Mouse (Mus musculus) ES-E14 (cell line): ENCODE results near the gene Ptbp1.

Source experiments
- ZC3H11A ChIP-seq: IDR thresholded peaks from 2 replicates; pipeline ENCODE4 v1.6.1; 2012; ENCODE audit warnings: low read depth, mild to moderate bottlenecking, inconsistent platforms, low read length, borderline replicate concordance
- ZNF384 ChIP-seq: IDR thresholded peaks from 2 replicates; pipeline ENCODE4 v1.6.1; 2012; ENCODE audit warnings: low read depth, low read length, inconsistent platforms

DNA sequence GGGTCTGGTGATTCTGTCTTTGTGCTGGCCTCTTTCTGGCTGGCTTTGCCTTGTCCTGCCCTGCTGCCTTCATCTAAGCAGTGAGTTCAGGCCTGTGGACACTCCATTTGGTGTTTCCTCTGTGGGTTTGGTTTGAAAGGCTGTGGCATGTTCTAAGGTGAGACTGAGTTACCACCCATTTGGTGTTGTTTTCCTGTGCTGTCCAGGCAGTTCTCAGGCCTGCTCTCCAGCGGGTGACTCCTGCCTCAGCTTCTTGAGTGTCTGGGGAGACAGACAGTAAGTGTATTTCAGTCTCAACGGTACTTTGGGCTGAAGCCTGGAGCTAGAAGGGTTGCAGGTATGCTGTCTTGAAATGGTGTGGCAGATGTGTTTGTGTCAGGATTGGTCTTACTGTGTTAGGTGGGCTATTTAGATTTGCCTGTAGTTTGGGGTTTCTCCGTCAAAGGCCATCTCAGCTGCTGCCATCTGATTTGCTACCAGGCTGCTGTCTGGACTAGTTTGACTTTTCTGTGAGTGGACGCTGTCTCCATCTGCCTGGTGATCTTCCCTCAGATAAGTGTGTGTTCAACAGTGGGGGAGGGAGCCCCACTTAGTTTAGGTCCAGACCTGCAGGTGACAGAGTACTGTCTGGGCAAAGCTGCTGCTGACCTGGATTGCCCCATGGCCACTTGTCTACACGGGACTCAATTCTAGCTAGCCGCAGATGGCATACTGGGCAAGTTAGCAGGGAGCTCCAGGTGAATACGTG, 2.7 kb downstream of the Ptbp1 start:
- TF ChIP-seq ZC3H11A (no peak), ZNF384 (no peak)
